Mouse (Mus musculus) MEL (cell line): ENCODE measurements around the gene Gata3.

ENCODE experiments used
- CTCF ChIP-seq, 3 experiments: IDR thresholded peaks in 2 of 3; conservative IDR thresholded peaks in 1 of 3; 2 replicates each; pipeline ENCODE4 v1.5.1; 2011 to 2012; ENCODE audit warnings: low read length in 3 of 3, low read depth in 2 of 3, mild to moderate bottlenecking in 2 of 3, improper control_type of control experiment in 1 of 3, inconsistent platforms in 1 of 3, mixed read lengths in 1 of 3, moderate library complexity in 1 of 3; ENCODE audit not compliant: control insufficient read depth in 1 of 3, insufficient read depth in 1 of 3, poor library complexity in 1 of 3, severe bottlenecking in 1 of 3
- ELF1 ChIP-seq: IDR thresholded peaks from 2 replicates; pipeline ENCODE4 v1.6.1; 2014; ENCODE audit warnings: low read depth, mild to moderate bottlenecking, inconsistent platforms, low read length, improper control_type of control experiment, moderate library complexity
- EP300 ChIP-seq, 2 experiments: IDR thresholded peaks; 2 replicates each; pipeline ENCODE4 v1.6.1; 2011; ENCODE audit warnings: improper control_type of control experiment in 2 of 2, low read length in 2 of 2, low read depth in 1 of 2, mild to moderate bottlenecking in 1 of 2
- GATA1 ChIP-seq: IDR thresholded peaks from 2 replicates; pipeline ENCODE4 v1.6.1; 2011; ENCODE audit warnings: low read depth, low read length, improper control_type of control experiment
- JUND ChIP-seq: IDR thresholded peaks from 2 replicates; pipeline ENCODE4 v1.6.1; 2011; ENCODE audit warnings: low read depth, mild to moderate bottlenecking, improper control_type of control experiment, low read length
- KAT2A ChIP-seq: conservative IDR thresholded peaks from 2 replicates; pipeline ENCODE4 v1.6.1; 2012; ENCODE audit warnings: low read depth, low read length, improper control_type of control experiment, inconsistent platforms
- MAFK ChIP-seq: IDR thresholded peaks from 2 replicates; pipeline ENCODE4 v1.6.1; 2011; ENCODE audit warnings: low read depth, mild to moderate bottlenecking, low read length, improper control_type of control experiment, borderline replicate concordance
- MAX ChIP-seq: IDR thresholded peaks from 2 replicates; pipeline ENCODE4 v1.6.1; 2011; ENCODE audit warnings: low read length, improper control_type of control experiment
- MAZ ChIP-seq: IDR thresholded peaks from 2 replicates; pipeline ENCODE4 v1.6.1; 2012; ENCODE audit warnings: low read depth, mild to moderate bottlenecking, inconsistent platforms, low read length, improper control_type of control experiment
- POLR2A ChIP-seq, 2 experiments: IDR thresholded peaks; 2 replicates each; pipeline ENCODE4 v1.6.1; 2011 to 2012; ENCODE audit warnings: low read length in 2 of 2, mild to moderate bottlenecking in 2 of 2, control low read depth in 1 of 2, improper control_type of control experiment in 1 of 2, low read depth in 1 of 2, moderate library complexity in 1 of 2; ENCODE audit not compliant: control insufficient read depth in 1 of 2, insufficient read depth in 1 of 2, poor library complexity in 1 of 2
- SIN3A ChIP-seq: IDR thresholded peaks from 2 replicates; pipeline ENCODE4 v1.6.1; 2012; ENCODE audit warnings: low read length, improper control_type of control experiment, inconsistent platforms
- SMC3 ChIP-seq: IDR thresholded peaks from 2 replicates; pipeline ENCODE4 v1.6.1; 2011; ENCODE audit warnings: low read depth, low read length, improper control_type of control experiment
- USF2 ChIP-seq, 2 experiments: IDR thresholded peaks; 2 replicates each; pipeline ENCODE4 v1.6.1; 2011 to 2012; ENCODE audit warnings: improper control_type of control experiment in 2 of 2, low read length in 2 of 2, borderline replicate concordance in 1 of 2, inconsistent platforms in 1 of 2, low read depth in 1 of 2, mild to moderate bottlenecking in 1 of 2; ENCODE audit not compliant: insufficient read depth in 1 of 2

- TF ChIP-seq USF2 (IDR thresholded peaks at IDR 0.05; ENCODE audit: borderline replicate concordance in 1 of 2, insufficient read depth in 1 of 2, low read depth in 1 of 2, low read length in 2 of 2) = no peak
- no peak for TF ChIP-seq POLR2A (IDR thresholded peaks at IDR 0.05; ENCODE audit: control insufficient read depth in 1 of 2, insufficient read depth in 1 of 2, low read depth in 1 of 2, low read length in 2 of 2, poor library complexity in 1 of 2)
- no peak for TF ChIP-seq CTCF (IDR thresholded peaks at IDR 0.05 in 2 of 3, conservative IDR thresholded peaks at IDR 0.05 in 1 of 3; ENCODE audit: control insufficient read depth in 1 of 3, insufficient read depth in 1 of 3, low read depth in 2 of 3, low read length in 3 of 3, poor library complexity in 1 of 3, severe bottlenecking in 1 of 3)
- no peak for TF ChIP-seq MAFK
- TF ChIP-seq MAZ = no peak
- no peak for TF ChIP-seq SIN3A
- no peak for TF ChIP-seq MAX
- TF ChIP-seq GATA1 = no peak
- no peak for TF ChIP-seq EP300 (IDR thresholded peaks at IDR 0.05; ENCODE audit: low read depth in 1 of 2, low read length in 2 of 2)
- no peak for TF ChIP-seq KAT2A
- no peak for TF ChIP-seq SMC3
- TF ChIP-seq ELF1 = no peak
- TF ChIP-seq JUND = no peak
Measured at GRCm38 (mm10) chr2:9886921-9887610, 2.8 kb downstream of the Gata3 start.
